Mouse (Mus musculus) liver, embryonic 16.5 days (tissue): ENCODE measurements around the gene Alk. TPM values are rescaled to one million over a fixed set of nuclear protein-coding genes. Genes with fewer than 3 reads are reported as not detected.

Experiments used
- ATAC-seq: fragments of 200-750 bp; cut with Nextera tagmentation; 2 replicates; pipeline ENCODE4 v1.8.0; 2017; ENCODE audit warnings: low read depth, mild to moderate bottlenecking, moderate number of reproducible peaks, moderate library complexity
- H3K27ac ChIP-seq: fragments of 300-500 bp; sonication (generic); 2 replicates; pipeline ENCODE4 v1.5.1; 2014; ENCODE audit warnings: mild to moderate bottlenecking, low read length
- H3K27me3 ChIP-seq: fragments of 300-500 bp; sonication (generic); 2 replicates; pipeline ENCODE4 v1.6.1; 2014; ENCODE audit warnings: low read depth, low read length, mixed read lengths; ENCODE audit not compliant: control insufficient read depth, insufficient read depth
- H3K36me3 ChIP-seq: fragments of 300-500 bp; sonication (generic); 2 replicates; pipeline ENCODE4 v1.6.1; 2014; ENCODE audit warnings: mild to moderate bottlenecking; ENCODE audit not compliant: control insufficient read depth, insufficient read depth
- H3K4me1 ChIP-seq: fragments of 300-500 bp; sonication (generic); 2 replicates; pipeline ENCODE4 v1.6.1; 2014; ENCODE audit warnings: low read depth, low read length, mixed read lengths; ENCODE audit not compliant: control insufficient read depth
- H3K4me2 ChIP-seq: fragments of 300-500 bp; sonication (generic); 2 replicates; pipeline ENCODE4 v1.6.1; 2014; ENCODE audit warnings: low read depth, low read length, mixed read lengths
- H3K4me3 ChIP-seq: fragments of 300-500 bp; sonication (generic); 2 replicates; pipeline ENCODE4 v1.5.1; 2014; ENCODE audit warnings: low read depth, mild to moderate bottlenecking, low read length
- H3K9ac ChIP-seq: fragments of 300-500 bp; sonication (generic); 2 replicates; pipeline ENCODE4 v1.6.1; 2014; ENCODE audit warnings: low read depth, low read length
- H3K9me3 ChIP-seq: fragments of 300-500 bp; sonication (generic); replicated peaks from 2 replicates; pipeline ENCODE4 v1.6.1; 2016; ENCODE audit warnings: low read length; ENCODE audit not compliant: control insufficient read depth
- WGBS: fragments of 180-500 bp; shearing (Covaris S2); extraction: QIAGEN DNeasy Blood & Tissue Kit; methylation state at CpG from one replicate; pipeline ENCODE4 v1.1.7; 2014; ENCODE audit not compliant: insufficient replicate concordance; 5-methylcytosine and 5-hydroxymethylcytosine counted together
- polyA plus RNA-seq: library from polyadenylated mRNA; unstranded; fragments of >200 nt; fragmentation: Nextera tagmentation; extraction: Ambion mirVana; gene quantifications from 2 replicates; pipeline ENCODE4 v1.2.1, GENCODE M21; 2015

The Alk gene
- polyA plus RNA-seq, 1 experiment from 2014 or later = 0.07 TPM

GRCm38 (mm10) chr17:72081396-72081795 is 523.0 kb downstream of the Alk start:
- H3K9ac ChIP-seq = no peak overlapping the region
- H3K27me3 ChIP-seq = no peaks in the 10 kb centered on the region
- no peak overlapping the region for H3K4me2 ChIP-seq
- H3K27ac ChIP-seq = no peak overlapping the region
- no peak overlapping the region for H3K4me3 ChIP-seq
- 49% methylated on average over 2 of the region's 2 CpGs for WGBS
- no peaks in the 10 kb centered on the region for H3K4me1 ChIP-seq
- H3K9me3 ChIP-seq = no peaks in the 10 kb centered on the region
- no peaks in the 10 kb centered on the region for H3K36me3 ChIP-seq
- ATAC-seq = no peak

- Histone ChIP-seq H3K27me3 (no peaks in the 10 kb centered on the region), H3K9me3 (no peaks in the 10 kb centered on the region), H3K9ac (no peak overlapping the region), H3K36me3 (no peaks in the 10 kb centered on the region), H3K4me1 (no peaks in the 10 kb centered on the region), H3K4me3 (no peak overlapping the region), H3K4me2 (no peak overlapping the region), H3K27ac (no peak overlapping the region)
- 36% methylated on average over 12 of the region's 12 CpGs for WGBS
- no peak for ATAC-seq
Measured at GRCm38 (mm10) chr17:72076306-72076921, 528.0 kb downstream of the Alk start.

GRCm38 (mm10) chr17:72071871-72072270 is 532.6 kb downstream of the Alk start:
- H3K4me2 ChIP-seq = no peak overlapping the region
- H3K9me3 ChIP-seq = no peaks in the 10 kb centered on the region
- no peaks in the 10 kb centered on the region for H3K27me3 ChIP-seq
- 18% methylated on average over 1 of the region's 1 CpGs for WGBS
- no peak overlapping the region for H3K9ac ChIP-seq
- ATAC-seq = no peak
- H3K4me3 ChIP-seq = no peak overlapping the region
- no peaks in the 10 kb centered on the region for H3K36me3 ChIP-seq
- no peak overlapping the region for H3K27ac ChIP-seq
- H3K4me1 ChIP-seq = no peaks in the 10 kb centered on the region

GRCm38 (mm10) chr17:72068176-72068575 is 536.3 kb downstream of the Alk start:
- no peak for ATAC-seq
- H3K27me3 ChIP-seq = no peaks in the 10 kb centered on the region
- no peak overlapping the region for H3K9ac ChIP-seq
- 65% methylated on average over 6 of the region's 6 CpGs for WGBS
- H3K4me1 ChIP-seq = no peaks in the 10 kb centered on the region
- H3K4me2 ChIP-seq = no peak overlapping the region
- no peaks in the 10 kb centered on the region for H3K9me3 ChIP-seq
- no peak overlapping the region for H3K27ac ChIP-seq
- no peaks in the 10 kb centered on the region for H3K36me3 ChIP-seq
- no peak overlapping the region for H3K4me3 ChIP-seq

- no peaks in the 10 kb centered on the region for H3K4me1 ChIP-seq
- whole genome bisulfite sequencing = 57% methylated on average over 3 of the region's 3 CpGs
- H3K4me2 ChIP-seq = no peak overlapping the region
- no peaks in the 10 kb centered on the region for H3K27me3 ChIP-seq
- H3K27ac ChIP-seq = no peak overlapping the region
- no peak overlapping the region for H3K9ac ChIP-seq
- no peak for ATAC-seq
- H3K4me3 ChIP-seq = no peak overlapping the region
- no peaks in the 10 kb centered on the region for H3K9me3 ChIP-seq
- no peaks in the 10 kb centered on the region for H3K36me3 ChIP-seq
Measured at GRCm38 (mm10) chr17:72062978-72063377, 541.4 kb downstream of the Alk start.

- Histone ChIP-seq H3K9ac (no peak overlapping the region), H3K4me2 (no peak overlapping the region), H3K27me3 (no peaks in the 10 kb centered on the region), H3K4me3 (no peak overlapping the region), H3K36me3 (no peaks in the 10 kb centered on the region), H3K9me3 (no peaks in the 10 kb centered on the region), H3K4me1 (no peaks in the 10 kb centered on the region), H3K27ac (no peak overlapping the region)
- WGBS = 47% methylated on average over 7 of the region's 7 CpGs
- ATAC-seq = no peak
Measured at GRCm38 (mm10) chr17:72059312-72059711, 545.1 kb downstream of the Alk start.

GRCm38 (mm10) chr17:72045671-72046070 is 558.8 kb downstream of the Alk start:
- 76% methylated on average over 2 of the region's 2 CpGs for WGBS
- no peaks in the 10 kb centered on the region for H3K36me3 ChIP-seq
- H3K4me1 ChIP-seq = no peaks in the 10 kb centered on the region
- H3K4me2 ChIP-seq = no peak overlapping the region
- no peak overlapping the region for H3K4me3 ChIP-seq
- H3K9me3 ChIP-seq = no peaks in the 10 kb centered on the region
- H3K27ac ChIP-seq = no peak overlapping the region
- no peaks in the 10 kb centered on the region for H3K27me3 ChIP-seq
- H3K9ac ChIP-seq = no peak overlapping the region
- ATAC-seq = no peak

- no peaks in the 10 kb centered on the region for H3K9me3 ChIP-seq
- H3K4me2 ChIP-seq = no peak overlapping the region
- no peak overlapping the region for H3K4me3 ChIP-seq
- no peak for ATAC-seq
- H3K36me3 ChIP-seq = no peaks in the 10 kb centered on the region
- H3K27ac ChIP-seq = no peak overlapping the region
- no peaks in the 10 kb centered on the region for H3K27me3 ChIP-seq
- H3K9ac ChIP-seq = no peak overlapping the region
- WGBS = 63% methylated on average over 11 of the region's 11 CpGs
- no peaks in the 10 kb centered on the region for H3K4me1 ChIP-seq
Measured at GRCm38 (mm10) chr17:72043667-72044390, 560.6 kb downstream of the Alk start.

- no peaks in the 10 kb centered on the region for H3K27me3 ChIP-seq
- WGBS = 40% methylated on average over 9 of the region's 9 CpGs
- no peak overlapping the region for H3K4me2 ChIP-seq
- H3K4me1 ChIP-seq = no peaks in the 10 kb centered on the region
- H3K9ac ChIP-seq = no peak overlapping the region
- no peak overlapping the region for H3K4me3 ChIP-seq
- no peak for ATAC-seq
- H3K36me3 ChIP-seq = no peaks in the 10 kb centered on the region
- H3K9me3 ChIP-seq = no peaks in the 10 kb centered on the region
- no peak overlapping the region for H3K27ac ChIP-seq
Measured at GRCm38 (mm10) chr17:72043001-72043666, 561.3 kb downstream of the Alk start.
